Mouse (Mus musculus) MEL (cell line): ENCODE measurements around the gene Kcnip1.
A peak's percentile ranks its signal among the peaks of the same experiment; 100 is the strongest.

Experiments used
- CHD2 ChIP-seq: IDR thresholded peaks from 2 replicates; pipeline ENCODE4 v1.6.1; 2011; ENCODE audit warnings: low read length, improper control_type of control experiment
- CTCF ChIP-seq, 3 experiments: IDR thresholded peaks in 2 of 3; conservative IDR thresholded peaks in 1 of 3; 2 replicates each; pipeline ENCODE4 v1.5.1; 2011 to 2012; ENCODE audit warnings: low read length in 3 of 3, low read depth in 2 of 3, mild to moderate bottlenecking in 2 of 3, improper control_type of control experiment in 1 of 3, inconsistent platforms in 1 of 3, mixed read lengths in 1 of 3, moderate library complexity in 1 of 3; ENCODE audit not compliant: control insufficient read depth in 1 of 3, insufficient read depth in 1 of 3, poor library complexity in 1 of 3, severe bottlenecking in 1 of 3
- EP300 ChIP-seq, 2 experiments: IDR thresholded peaks; 2 replicates each; pipeline ENCODE4 v1.6.1; 2011; ENCODE audit warnings: improper control_type of control experiment in 2 of 2, low read length in 2 of 2, low read depth in 1 of 2, mild to moderate bottlenecking in 1 of 2
- ETS1 ChIP-seq: IDR thresholded peaks from 2 replicates; pipeline ENCODE4 v1.6.1; 2012; ENCODE audit warnings: low read depth, mild to moderate bottlenecking, inconsistent platforms, low read length, improper control_type of control experiment, moderate library complexity
- GATA1 ChIP-seq: IDR thresholded peaks from 2 replicates; pipeline ENCODE4 v1.6.1; 2011; ENCODE audit warnings: low read depth, low read length, improper control_type of control experiment
- MAFK ChIP-seq: IDR thresholded peaks from 2 replicates; pipeline ENCODE4 v1.6.1; 2011; ENCODE audit warnings: low read depth, mild to moderate bottlenecking, low read length, improper control_type of control experiment, borderline replicate concordance
- NELFE ChIP-seq: IDR thresholded peaks from 2 replicates; pipeline ENCODE4 v1.6.1; 2011; ENCODE audit warnings: low read depth, low read length, improper control_type of control experiment
- NRF1 ChIP-seq: IDR thresholded peaks from 2 replicates; pipeline ENCODE4 v1.6.1; 2014; ENCODE audit warnings: low read depth, mild to moderate bottlenecking, inconsistent platforms, low read length, improper control_type of control experiment, moderate library complexity; ENCODE audit not compliant: poor library complexity, insufficient read depth, severe bottlenecking
- POLR2AphosphoS2 ChIP-seq: IDR thresholded peaks from 2 replicates; pipeline ENCODE4 v1.6.1; 2011; ENCODE audit warnings: low read length, improper control_type of control experiment
- SMC3 ChIP-seq: IDR thresholded peaks from 2 replicates; pipeline ENCODE4 v1.6.1; 2011; ENCODE audit warnings: low read depth, low read length, improper control_type of control experiment
- USF1 ChIP-seq: IDR thresholded peaks from 2 replicates; pipeline ENCODE4 v1.6.1; 2014; ENCODE audit warnings: low read depth, mild to moderate bottlenecking, inconsistent platforms, low read length, improper control_type of control experiment, moderate library complexity
- ZC3H11A ChIP-seq: IDR thresholded peaks from 2 replicates; pipeline ENCODE4 v1.6.1; 2012; ENCODE audit warnings: low read depth, mild to moderate bottlenecking, inconsistent platforms, low read length, improper control_type of control experiment
- ZKSCAN1 ChIP-seq: IDR thresholded peaks from 2 replicates; pipeline ENCODE4 v1.6.1; 2012; ENCODE audit warnings: low read depth, mild to moderate bottlenecking, inconsistent platforms, low read length, improper control_type of control experiment, moderate library complexity

DNA sequence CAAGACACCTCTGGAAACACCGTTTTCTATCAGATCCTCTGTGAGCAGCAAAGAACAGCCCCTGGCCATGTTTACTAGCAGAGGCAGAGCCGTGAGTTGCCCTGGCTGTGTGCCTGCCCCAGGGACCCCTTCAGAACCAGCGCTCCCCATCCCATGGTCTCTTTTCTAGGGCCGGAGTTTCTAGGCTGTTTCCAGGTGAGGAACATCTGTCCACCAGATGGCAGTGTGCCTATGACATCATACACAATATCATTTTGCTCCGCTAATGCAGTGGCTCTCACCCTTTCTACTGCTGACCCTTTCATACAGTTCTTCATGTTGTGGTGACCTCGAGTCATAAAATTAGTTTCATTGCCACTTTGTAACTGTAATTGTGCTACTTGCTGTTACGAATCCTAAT, 64.3 kb downstream of the Kcnip1 start:
- TF ChIP-seq NRF1 (no peak), NELFE (no peak), POLR2AphosphoS2 (no peak), ZKSCAN1 (no peak), SMC3 (peak; percentile 96), GATA1 (no peak), MAFK (no peak), EP300 (IDR thresholded peaks at IDR 0.05; ENCODE audit: low read depth in 1 of 2, low read length in 2 of 2) (no peak), CHD2 (no peak), CTCF (IDR thresholded peaks at IDR 0.05 in 2 of 3, conservative IDR thresholded peaks at IDR 0.05 in 1 of 3; ENCODE audit: control insufficient read depth in 1 of 3, insufficient read depth in 1 of 3, low read depth in 2 of 3, low read length in 3 of 3, poor library complexity in 1 of 3, severe bottlenecking in 1 of 3) (peak; percentile 64 to 88 (median 71)), ETS1 (peak; percentile 46; the same call in 1 of the 2 replicates), USF1 (no peak), ZC3H11A (peak; percentile 78)
